Mouse (Mus musculus): ENCODE data around the gene Tubgcp6. TPM values are rescaled to one million over a fixed set of nuclear protein-coding genes. Genes with fewer than 3 reads are reported as not detected.

Tubgcp6 gene
- 5.6 and 6.2 TPM in 2 replicates for polyA plus RNA-seq (2015; fragmentation: Nextera tagmentation; extraction: Ambion mirVana)

GRCm38 (mm10) chr15:89122649-89123366 is at the start of gene Tubgcp6:
Gene Tubgcp6, minus strand, starts transcription at chr15:89123112.
- Histone ChIP-seq H3K27me3 (replicated peaks; ENCODE audit: insufficient read depth, low read length) (no peaks in the 10 kb centered on the region), H3K27ac (ENCODE audit: low read length) (peak within 1 kb of the TSS; percentile 69), H3K4me1 (ENCODE audit: insufficient read depth, low read depth, low read length) (peaks cover 18% of the 10 kb centered on the region; the same call in 1 of the 2 replicates), H3K36me3 (ENCODE audit: insufficient read depth, low read length) (no peaks in the 10 kb centered on the region), H3K4me2 (replicated peaks; ENCODE audit: low read depth, low read length) (peak within 1 kb of the TSS; percentile 73), H3K9me3 (ENCODE audit: low read length) (no peaks in the 10 kb centered on the region), H3K9ac (replicated peaks; ENCODE audit: low read depth) (peak within 1 kb of the TSS; percentile 60), H3K4me3 (ENCODE audit: low read depth, low read length) (peak within 1 kb of the TSS; percentile 90)
- TF ChIP-seq CTCF (IDR thresholded peaks at IDR 0.05), result no peak
- peak; percentile 42; the same call in 1 of the 2 replicates for TF ChIP-seq EP300 (IDR thresholded peaks at IDR 0.05)
- DNase-seq (ENCODE audit: low spot score) (peak; percentile 96), ATAC-seq (peak; percentile 91)
- under 1% methylated on average over 47 of the region's 47 CpGs for WGBS

- WGBS, result 40% methylated on average over 17 of the region's 17 CpGs
- no peaks in the 10 kb centered on the region for H3K27me3 ChIP-seq (replicated peaks; ENCODE audit: insufficient read depth, low read length)
- H3K9me3 ChIP-seq (ENCODE audit: low read length), result no peaks in the 10 kb centered on the region
- DNase-seq (ENCODE audit: low spot score) (no peak), ATAC-seq (no peak)
- peak overlapping the region; percentile 60 for H3K4me3 ChIP-seq (ENCODE audit: low read depth, low read length)
- H3K27ac ChIP-seq (ENCODE audit: low read length), result peak overlapping the region; percentile 77
- H3K36me3 ChIP-seq (ENCODE audit: insufficient read depth, low read length), result no peaks in the 10 kb centered on the region
- peak overlapping the region; percentile 99 for H3K4me2 ChIP-seq (replicated peaks; ENCODE audit: low read depth, low read length)
- H3K9ac ChIP-seq (replicated peaks; ENCODE audit: low read depth), result peak overlapping the region; percentile 58
- TF ChIP-seq CTCF (IDR thresholded peaks at IDR 0.05), result no peak
- no peak for TF ChIP-seq EP300 (IDR thresholded peaks at IDR 0.05)
- H3K4me1 ChIP-seq (ENCODE audit: insufficient read depth, low read depth, low read length), result peaks cover 56% of the 10 kb centered on the region
These were observed 49.5 kb upstream of the Tubgcp6 start for GRCm38 (mm10) chr15:89172276-89172935.

GRCm38 (mm10) chr15:89171526-89172051 is 48.7 kb upstream of the Tubgcp6 start:
- no peak for DNase-seq (ENCODE audit: low spot score)
- H3K4me3 ChIP-seq (ENCODE audit: low read depth, low read length), result no peak overlapping the region
- TF ChIP-seq EP300 (IDR thresholded peaks at IDR 0.05) (no peak), CTCF (IDR thresholded peaks at IDR 0.05) (no peak)
- no peaks in the 10 kb centered on the region for H3K9me3 ChIP-seq (ENCODE audit: low read length)
- no peak overlapping the region for H3K27ac ChIP-seq (ENCODE audit: low read length)
- H3K4me1 ChIP-seq (ENCODE audit: insufficient read depth, low read depth, low read length), result peaks cover 47% of the 10 kb centered on the region
- 80% methylated on average over 5 of the region's 5 CpGs for WGBS
- peaks cover 8% of the 10 kb centered on the region; the same call in 1 of the 2 replicates for H3K36me3 ChIP-seq (ENCODE audit: insufficient read depth, low read length)
- H3K9ac ChIP-seq (replicated peaks; ENCODE audit: low read depth), result no peak overlapping the region
- H3K4me2 ChIP-seq (replicated peaks; ENCODE audit: low read depth, low read length), result no peak overlapping the region
- no peak for ATAC-seq
- H3K27me3 ChIP-seq (replicated peaks; ENCODE audit: insufficient read depth, low read length), result no peaks in the 10 kb centered on the region

GRCm38 (mm10) chr15:89170102-89170501 is 47.2 kb upstream of the Tubgcp6 start:
- H3K4me2 ChIP-seq (replicated peaks; ENCODE audit: low read depth, low read length), result 0 out of 2 replicates have a peak overlapping the region, but pooled peaks have one; percentile 40
- TF ChIP-seq CTCF (IDR thresholded peaks at IDR 0.05) (no peak), EP300 (IDR thresholded peaks at IDR 0.05) (peak; percentile 64)
- peaks cover 21% of the 10 kb centered on the region for H3K36me3 ChIP-seq (ENCODE audit: insufficient read depth, low read length)
- peak overlapping the region; percentile 90 for H3K27ac ChIP-seq (ENCODE audit: low read length)
- ATAC-seq, result peak; percentile 32
- H3K4me1 ChIP-seq (ENCODE audit: insufficient read depth, low read depth, low read length), result peaks cover 37% of the 10 kb centered on the region
- WGBS, result 17% methylated on average over 3 of the region's 3 CpGs
- no peaks in the 10 kb centered on the region for H3K27me3 ChIP-seq (replicated peaks; ENCODE audit: insufficient read depth, low read length)
- no peak overlapping the region for H3K4me3 ChIP-seq (ENCODE audit: low read depth, low read length)
- H3K9me3 ChIP-seq (ENCODE audit: low read length), result no peaks in the 10 kb centered on the region
- DNase-seq (ENCODE audit: low spot score), result peak; percentile 72
- no peak overlapping the region for H3K9ac ChIP-seq (replicated peaks; ENCODE audit: low read depth)

GRCm38 (mm10) chr15:89169431-89169830 is 46.5 kb upstream of the Tubgcp6 start:
- WGBS, result 9% methylated on average over 10 of the region's 10 CpGs
- H3K9ac ChIP-seq (replicated peaks; ENCODE audit: low read depth), result peak overlapping the region; percentile 44; the same call in 1 of the 2 replicates
- H3K4me1 ChIP-seq (ENCODE audit: insufficient read depth, low read depth, low read length), result peaks cover 30% of the 10 kb centered on the region
- H3K4me3 ChIP-seq (ENCODE audit: low read depth, low read length), result peak overlapping the region; percentile 8; the same call in 1 of the 2 replicates
- peak; percentile 86 for ATAC-seq
- H3K4me2 ChIP-seq (replicated peaks; ENCODE audit: low read depth, low read length), result peak overlapping the region; percentile 40
- TF ChIP-seq EP300 (IDR thresholded peaks at IDR 0.05), result no peak
- no peak for TF ChIP-seq CTCF (IDR thresholded peaks at IDR 0.05)
- H3K36me3 ChIP-seq (ENCODE audit: insufficient read depth, low read length), result peaks cover 28% of the 10 kb centered on the region
- H3K27me3 ChIP-seq (replicated peaks; ENCODE audit: insufficient read depth, low read length), result no peaks in the 10 kb centered on the region
- DNase-seq (ENCODE audit: low spot score), result peak; percentile 95
- H3K27ac ChIP-seq (ENCODE audit: low read length), result peak overlapping the region; percentile 90
- no peaks in the 10 kb centered on the region for H3K9me3 ChIP-seq (ENCODE audit: low read length)

- DNase-seq (ENCODE audit: low spot score) (no peak), ATAC-seq (no peak)
- H3K4me3 ChIP-seq (ENCODE audit: low read depth, low read length), result peak overlapping the region; percentile 8; the same call in 1 of the 2 replicates
- 30% methylated on average over 10 of the region's 10 CpGs for WGBS
- TF ChIP-seq EP300 (IDR thresholded peaks at IDR 0.05), result no peak
- TF ChIP-seq CTCF (IDR thresholded peaks at IDR 0.05), result no peak
- peak overlapping the region; percentile 44; the same call in 1 of the 2 replicates for H3K9ac ChIP-seq (replicated peaks; ENCODE audit: low read depth)
- peak overlapping the region; percentile 40 for H3K4me2 ChIP-seq (replicated peaks; ENCODE audit: low read depth, low read length)
- H3K27me3 ChIP-seq (replicated peaks; ENCODE audit: insufficient read depth, low read length), result no peaks in the 10 kb centered on the region
- H3K36me3 ChIP-seq (ENCODE audit: insufficient read depth, low read length), result peaks cover 33% of the 10 kb centered on the region
- H3K4me1 ChIP-seq (ENCODE audit: insufficient read depth, low read depth, low read length), result peaks cover 25% of the 10 kb centered on the region
- H3K9me3 ChIP-seq (ENCODE audit: low read length), result no peaks in the 10 kb centered on the region
- H3K27ac ChIP-seq (ENCODE audit: low read length), result peak overlapping the region; percentile 90
These were observed 46.0 kb upstream of the Tubgcp6 start for GRCm38 (mm10) chr15:89168922-89169321.
